Mouse (Mus musculus): ENCODE data around the gene Stag3. TPM values are rescaled to one million over a fixed set of nuclear protein-coding genes. Genes with fewer than 3 reads are reported as not detected.

Gene Stag3
- polyA plus RNA-seq, 1 experiment from 2014 or later = 6.3 TPM

DNA sequence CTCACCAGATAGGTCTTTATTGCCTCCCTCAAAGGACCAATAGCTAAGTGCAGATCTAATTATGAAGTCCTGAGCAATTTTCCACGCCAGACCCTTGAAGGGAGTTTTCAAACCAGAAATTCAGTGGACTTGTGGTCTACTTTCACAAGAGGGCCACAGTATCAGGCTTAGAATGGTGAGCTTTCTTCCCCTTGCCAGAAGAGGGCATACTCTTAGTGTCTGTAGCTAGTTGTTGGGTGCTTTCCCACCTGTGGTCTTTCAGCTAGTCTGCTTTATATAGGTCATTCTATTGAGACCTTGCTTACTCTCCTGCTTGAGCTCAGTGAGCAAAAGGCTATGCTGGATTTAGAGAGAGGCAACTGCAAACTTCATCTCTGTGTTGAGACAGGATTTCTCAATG, 3.5 kb downstream of the Stag3 start:
- WGBS = 64% methylated on average over 1 of the region's 1 CpGs
- Histone ChIP-seq H3K4me3 (ENCODE audit: low read depth, low read length) (no peak overlapping the region), H3K36me3 (ENCODE audit: control insufficient read depth, insufficient read depth) (no peaks in the 10 kb centered on the region), H3K4me2 (replicated peaks; ENCODE audit: low read depth) (no peak overlapping the region), H3K27me3 (replicated peaks; ENCODE audit: control insufficient read depth, insufficient read depth, low read length) (no peaks in the 10 kb centered on the region), H3K9ac (ENCODE audit: low read depth, low read length) (no peak overlapping the region), H3K9me3 (ENCODE audit: control insufficient read depth) (no peaks in the 10 kb centered on the region), H3K27ac (ENCODE audit: low read depth, low read length) (no peak overlapping the region), H3K4me1 (replicated peaks; ENCODE audit: control insufficient read depth, insufficient read depth, low read length) (no peaks in the 10 kb centered on the region)
- peak; percentile 58 for TF ChIP-seq CTCF (IDR thresholded peaks at IDR 0.05; ENCODE audit: low read depth)
- ATAC-seq = no peak

DNA sequence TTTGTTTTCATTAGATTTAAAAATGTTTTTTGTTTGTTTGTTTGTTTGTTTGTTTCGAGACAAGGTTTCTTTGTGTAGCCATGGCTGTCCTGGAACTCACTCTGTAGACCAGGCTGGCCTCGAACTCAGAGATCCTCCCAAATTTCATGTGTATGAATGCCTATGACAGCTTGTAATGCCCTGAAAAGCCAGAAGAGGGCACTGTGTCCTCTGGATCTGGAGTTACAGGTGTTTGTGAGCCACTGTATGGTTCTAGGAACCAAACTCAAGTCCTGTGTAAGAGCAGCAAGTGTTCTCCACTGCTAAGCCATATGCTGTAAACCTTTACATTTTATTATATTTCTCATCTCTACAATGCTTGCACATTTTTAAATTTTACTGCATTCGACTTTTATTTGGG, 7.8 kb downstream of the Stag3 start:
- no peak overlapping the region for H3K27ac ChIP-seq (ENCODE audit: low read depth, low read length)
- H3K4me3 ChIP-seq (ENCODE audit: low read depth, low read length) = no peak overlapping the region
- H3K36me3 ChIP-seq (ENCODE audit: control insufficient read depth, insufficient read depth) = no peaks in the 10 kb centered on the region
- H3K9me3 ChIP-seq (ENCODE audit: control insufficient read depth) = no peaks in the 10 kb centered on the region
- H3K9ac ChIP-seq (ENCODE audit: low read depth, low read length) = no peak overlapping the region
- no peak for ATAC-seq
- H3K4me1 ChIP-seq (replicated peaks; ENCODE audit: control insufficient read depth, insufficient read depth, low read length) = no peaks in the 10 kb centered on the region
- 72% methylated on average over 3 of the region's 3 CpGs for WGBS
- peak; percentile 49 for TF ChIP-seq CTCF (IDR thresholded peaks at IDR 0.05; ENCODE audit: low read depth)
- no peak overlapping the region for H3K4me2 ChIP-seq (replicated peaks; ENCODE audit: low read depth)
- H3K27me3 ChIP-seq (replicated peaks; ENCODE audit: control insufficient read depth, insufficient read depth, low read length) = no peaks in the 10 kb centered on the region

DNA sequence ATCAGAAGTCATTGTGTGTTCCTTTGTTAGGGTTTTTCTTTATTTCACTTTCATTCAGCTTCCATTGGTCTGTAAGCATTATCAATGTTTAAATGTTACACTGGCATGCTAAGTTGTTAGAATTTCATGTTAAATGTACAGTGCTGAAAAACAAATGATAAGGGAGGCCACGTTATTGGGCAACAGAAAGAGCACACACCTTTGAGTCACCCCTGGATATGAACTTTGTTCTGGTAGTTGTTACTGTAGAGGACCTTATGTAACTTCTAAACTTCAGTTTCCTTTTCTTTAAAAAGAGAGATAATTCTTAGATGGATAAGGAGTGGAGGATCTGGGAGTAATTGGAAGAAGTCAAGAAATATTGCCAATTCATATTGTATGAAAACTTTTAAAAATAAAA, 11.6 kb downstream of the Stag3 start:
- WGBS = 36% methylated on average over 1 of the region's 1 CpGs
- no peaks in the 10 kb centered on the region for H3K4me1 ChIP-seq (replicated peaks; ENCODE audit: control insufficient read depth, insufficient read depth, low read length)
- H3K4me3 ChIP-seq (ENCODE audit: low read depth, low read length) = no peak overlapping the region
- H3K9me3 ChIP-seq (ENCODE audit: control insufficient read depth) = no peaks in the 10 kb centered on the region
- no peaks in the 10 kb centered on the region for H3K36me3 ChIP-seq (ENCODE audit: control insufficient read depth, insufficient read depth)
- no peak for ATAC-seq
- H3K4me2 ChIP-seq (replicated peaks; ENCODE audit: low read depth) = no peak overlapping the region
- no peak for TF ChIP-seq CTCF (IDR thresholded peaks at IDR 0.05; ENCODE audit: low read depth)
- H3K27me3 ChIP-seq (replicated peaks; ENCODE audit: control insufficient read depth, insufficient read depth, low read length) = no peaks in the 10 kb centered on the region
- H3K27ac ChIP-seq (ENCODE audit: low read depth, low read length) = no peak overlapping the region
- H3K9ac ChIP-seq (ENCODE audit: low read depth, low read length) = no peak overlapping the region

DNA sequence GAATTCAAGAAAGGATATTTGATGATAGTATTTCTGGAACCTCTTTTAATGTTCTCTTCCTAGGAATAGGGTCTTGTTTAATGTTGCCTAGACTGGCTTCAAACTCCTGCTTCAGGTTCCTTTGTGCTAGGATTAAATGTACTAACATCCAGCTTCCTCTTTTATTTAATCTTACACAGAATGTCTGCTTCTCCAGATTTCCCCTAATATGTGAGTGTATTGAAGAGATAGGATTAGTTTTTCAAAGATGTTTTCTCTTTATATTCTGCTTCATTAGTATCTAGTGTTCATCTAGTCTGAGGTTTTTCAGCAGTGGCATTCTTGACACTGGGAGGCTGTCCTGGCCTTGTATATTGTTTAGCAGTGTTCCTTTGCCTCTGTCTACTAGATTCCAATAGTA, 14.1 kb downstream of the Stag3 start:
- H3K27ac ChIP-seq (ENCODE audit: low read depth, low read length) = no peak overlapping the region
- H3K9me3 ChIP-seq (ENCODE audit: control insufficient read depth) = no peaks in the 10 kb centered on the region
- no peak for TF ChIP-seq CTCF (IDR thresholded peaks at IDR 0.05; ENCODE audit: low read depth)
- H3K36me3 ChIP-seq (ENCODE audit: control insufficient read depth, insufficient read depth) = no peaks in the 10 kb centered on the region
- H3K4me3 ChIP-seq (ENCODE audit: low read depth, low read length) = no peak overlapping the region
- no peaks in the 10 kb centered on the region for H3K4me1 ChIP-seq (replicated peaks; ENCODE audit: control insufficient read depth, insufficient read depth, low read length)
- no peak overlapping the region for H3K9ac ChIP-seq (ENCODE audit: low read depth, low read length)
- no peak overlapping the region for H3K4me2 ChIP-seq (replicated peaks; ENCODE audit: low read depth)
- H3K27me3 ChIP-seq (replicated peaks; ENCODE audit: control insufficient read depth, insufficient read depth, low read length) = no peaks in the 10 kb centered on the region
- no peak for ATAC-seq

DNA sequence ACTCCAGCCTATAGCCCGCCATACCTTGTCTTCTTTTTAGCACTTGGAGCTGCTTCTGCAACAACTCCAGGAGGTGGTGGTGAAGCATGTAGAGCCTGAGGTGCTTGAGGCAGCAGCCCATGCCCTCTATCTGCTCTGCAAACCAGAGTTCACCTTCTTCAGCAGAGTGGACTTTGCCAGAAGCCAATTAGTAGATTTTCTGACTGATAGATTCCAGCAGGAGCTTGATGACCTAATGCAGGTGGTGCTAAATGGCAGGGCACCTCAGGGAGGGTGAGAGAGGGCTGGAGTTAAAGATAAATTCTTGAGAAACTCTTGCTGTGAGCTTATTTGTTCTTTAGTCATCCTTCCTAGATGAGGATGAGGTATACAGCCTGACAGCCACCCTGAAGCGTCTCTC, 19.6 kb downstream of the Stag3 start:
- WGBS = 65% methylated on average over 2 of the region's 2 CpGs
- no peak overlapping the region for H3K4me2 ChIP-seq (replicated peaks; ENCODE audit: low read depth)
- no peaks in the 10 kb centered on the region for H3K27me3 ChIP-seq (replicated peaks; ENCODE audit: control insufficient read depth, insufficient read depth, low read length)
- no peaks in the 10 kb centered on the region for H3K36me3 ChIP-seq (ENCODE audit: control insufficient read depth, insufficient read depth)
- TF ChIP-seq CTCF (IDR thresholded peaks at IDR 0.05; ENCODE audit: low read depth) = peak; percentile 13; the same call in 1 of the 2 replicates
- no peak overlapping the region for H3K27ac ChIP-seq (ENCODE audit: low read depth, low read length)
- H3K9me3 ChIP-seq (ENCODE audit: control insufficient read depth) = no peaks in the 10 kb centered on the region
- no peak overlapping the region for H3K4me3 ChIP-seq (ENCODE audit: low read depth, low read length)
- H3K9ac ChIP-seq (ENCODE audit: low read depth, low read length) = no peak overlapping the region
- H3K4me1 ChIP-seq (replicated peaks; ENCODE audit: control insufficient read depth, insufficient read depth, low read length) = no peaks in the 10 kb centered on the region
- ATAC-seq = peak; percentile 73

DNA sequence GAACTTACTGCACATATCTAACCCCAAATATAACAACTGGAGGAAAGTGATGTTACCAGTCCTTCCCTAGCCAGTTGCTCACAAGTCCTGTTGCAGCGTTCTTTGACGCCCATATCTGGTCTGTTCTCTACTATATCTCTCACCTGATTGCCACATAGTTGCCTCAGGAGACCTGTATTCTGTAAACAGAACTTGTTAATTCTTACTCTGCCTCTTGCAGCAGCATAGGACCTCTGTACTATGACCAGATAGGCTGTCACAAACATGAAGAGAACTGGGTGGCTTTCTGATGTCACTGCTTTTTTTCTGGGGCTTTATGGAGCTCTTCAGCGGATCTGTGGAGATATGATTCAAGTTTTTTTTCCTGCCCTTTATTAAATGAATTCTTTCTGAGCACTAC, 32.8 kb downstream of the Stag3 start:
- Histone ChIP-seq H3K4me3 (ENCODE audit: low read depth, low read length) (no peak overlapping the region), H3K27ac (ENCODE audit: low read depth, low read length) (no peak overlapping the region), H3K9ac (ENCODE audit: low read depth, low read length) (no peak overlapping the region), H3K9me3 (ENCODE audit: control insufficient read depth) (no peaks in the 10 kb centered on the region), H3K36me3 (ENCODE audit: control insufficient read depth, insufficient read depth) (no peaks in the 10 kb centered on the region), H3K4me1 (replicated peaks; ENCODE audit: control insufficient read depth, insufficient read depth, low read length) (no peaks in the 10 kb centered on the region), H3K27me3 (replicated peaks; ENCODE audit: control insufficient read depth, insufficient read depth, low read length) (no peaks in the 10 kb centered on the region), H3K4me2 (replicated peaks; ENCODE audit: low read depth) (no peak overlapping the region)
- ATAC-seq = 0 out of 2 replicates have a peak, but pooled peaks have one; percentile 33
- WGBS = 69% methylated on average over 3 of the region's 3 CpGs
- no peak for TF ChIP-seq CTCF (IDR thresholded peaks at IDR 0.05; ENCODE audit: low read depth)

DNA sequence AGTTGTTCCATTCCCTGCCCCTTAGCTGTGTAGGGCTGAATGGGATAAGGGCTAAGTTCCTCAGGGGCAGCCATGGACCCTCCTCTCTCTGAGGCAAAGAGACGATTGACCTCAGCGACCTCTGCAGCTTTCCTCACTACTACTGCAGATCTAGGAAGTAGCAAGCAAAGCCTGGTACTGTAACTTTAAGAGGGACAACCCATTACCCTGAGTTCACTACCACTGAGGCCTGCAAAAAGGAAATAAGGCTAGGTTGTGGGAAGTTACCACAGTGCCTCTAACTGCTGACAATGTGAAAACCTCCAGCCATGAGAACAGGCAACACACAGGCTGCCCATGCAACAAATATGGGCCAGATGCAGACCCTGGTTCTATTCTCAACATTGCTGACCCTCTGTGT, 61.6 kb downstream of the Stag3 start, which contains the start of gene Pvrig:
Pvrig (plus strand) TSS at position 301 of the 400 bp plus-strand sequence.
- H3K27ac ChIP-seq (ENCODE audit: low read depth, low read length) = no peak within 1 kb of the TSS

More for the DNA sequence above, 61.6 kb downstream of the Stag3 start, which contains the start of gene Pvrig:
- no peak within 1 kb of the TSS for H3K4me3 ChIP-seq (ENCODE audit: low read depth, low read length)
- H3K4me2 ChIP-seq (replicated peaks; ENCODE audit: low read depth) = no peak within 1 kb of the TSS
- H3K9me3 ChIP-seq (ENCODE audit: control insufficient read depth) = no peaks in the 10 kb centered on the region
- no peaks in the 10 kb centered on the region for H3K27me3 ChIP-seq (replicated peaks; ENCODE audit: control insufficient read depth, insufficient read depth, low read length)
- H3K9ac ChIP-seq (ENCODE audit: low read depth, low read length) = no peak within 1 kb of the TSS
- H3K4me1 ChIP-seq (replicated peaks; ENCODE audit: control insufficient read depth, insufficient read depth, low read length) = no peaks in the 10 kb centered on the region
- no peaks in the 10 kb centered on the region for H3K36me3 ChIP-seq (ENCODE audit: control insufficient read depth, insufficient read depth)
- no peak for ATAC-seq
- no peak for TF ChIP-seq CTCF (IDR thresholded peaks at IDR 0.05; ENCODE audit: low read depth)
- WGBS = 63% methylated on average over 2 of the region's 2 CpGs

Measured in intestine, postnatal 0 days (tissue).